18 mouse cellular contexts compared by ENCODE assay signal in genomic region chrX:159709296-159709695, GRCm38 (mm10).
DNase-seq lines count a peak whose midpoint lies in the region; ATAC-seq lines count a peak whose summit lies in the region.
"Had no signal": no experiment of that assay in that cellular context is flagged by ENCODE, and none has a peak within 500 bp of the region (broad histone marks: within the 10 kb centered on the region; RNA-seq: fewer than 3 reads in every experiment).

No protein-coding gene starts in this region.

- H3K4me1 ChIP-seq in embryonic facial prominence, embryonic 13.5 days, result peaks cover 9% of the 10 kb centered on the region
- H3K4me1 ChIP-seq in embryonic facial prominence, embryonic 10.5 days, result peaks cover 17% of the 10 kb centered on the region
- 0 out of 2 replicates have a peak, but pooled peaks cover 10% of the 10 kb centered on the region for H3K4me1 ChIP-seq in kidney, embryonic 16.5 days (ENCODE audit: insufficient read depth, low read length)
- 0 out of 2 replicates have a peak, but pooled peaks cover 6% of the 10 kb centered on the region for H3K4me1 ChIP-seq in kidney, embryonic 14.5 days (ENCODE audit: control insufficient read depth, insufficient read depth, low read length)
- H3K4me1 ChIP-seq: neural tube, embryonic 12.5 days had no signal

- DNase-seq in embryonic facial prominence, embryonic 10.5 days (ENCODE audit: low spot score), result no peak
- peak; percentile 65 for DNase-seq in A20 (ENCODE audit: low read depth, low spot score)
- DNase-seq in induced T-regulatory cell, adult 2 months (ENCODE audit: low read depth), result peak; percentile 47
- DNase-seq in right cerebral cortex, adult 2 months (ENCODE audit: low spot score in 2 of 2), result no peak
- DNase-seq in right cerebral cortex, postnatal 36 days (ENCODE audit: low spot score in 2 of 2), result no peak
- DNase-seq: adrenal gland, postnatal 10 days; cerebellum, adult 18-20 months; cerebellum, postnatal 36 days; gastrocnemius, postnatal 10 days; heart, adult 18-20 months; kidney, postnatal 36 days; lung, postnatal 10 days had no signal

- H3K36me3 ChIP-seq in embryonic facial prominence, embryonic 13.5 days, result no peaks in the 10 kb centered on the region
- no peaks in the 10 kb centered on the region for H3K36me3 ChIP-seq in embryonic facial prominence, embryonic 10.5 days (replicated peaks)
- H3K36me3 ChIP-seq in kidney, embryonic 16.5 days (ENCODE audit: insufficient read depth, low read length), result no peaks in the 10 kb centered on the region
- no peaks in the 10 kb centered on the region for H3K36me3 ChIP-seq in kidney, embryonic 14.5 days (ENCODE audit: control insufficient read depth, insufficient read depth, low read length)
- H3K36me3 ChIP-seq: forebrain, embryonic 10.5 days; neural tube, embryonic 12.5 days had no signal

- peak overlapping the region; percentile 66; the same call in 1 of the 2 replicates for H3K27ac ChIP-seq in embryonic facial prominence, embryonic 13.5 days
- no peak overlapping the region for H3K27ac ChIP-seq in embryonic facial prominence, embryonic 10.5 days (replicated peaks)
- H3K27ac ChIP-seq in kidney, embryonic 16.5 days (ENCODE audit: low read length), result 0 out of 2 replicates have a peak overlapping the region, but pooled peaks have one; percentile 76
- H3K27ac ChIP-seq in kidney, embryonic 14.5 days (ENCODE audit: low read depth, low read length), result no peak overlapping the region
- H3K27ac ChIP-seq: neural tube, embryonic 12.5 days had no signal

- peak overlapping the region; percentile 37 for H3K4me2 ChIP-seq in embryonic facial prominence, embryonic 13.5 days
- H3K4me2 ChIP-seq in kidney, embryonic 16.5 days (replicated peaks; ENCODE audit: low read depth, low read length), result peak overlapping the region; percentile 27
- H3K4me2 ChIP-seq in kidney, embryonic 14.5 days (replicated peaks; ENCODE audit: low read depth, low read length), result no peak overlapping the region; the same call in 1 of the 2 replicates

- ATAC-seq in embryonic facial prominence, embryonic 13.5 days (ENCODE audit: insufficient number of reproducible peaks, insufficient read depth, low FRiP score, low TSS enrichment, low read depth), result no peak
- no peak for ATAC-seq in kidney, embryonic 16.5 days (ENCODE audit: low FRiP score, low TSS enrichment)
- no peak for ATAC-seq in kidney, embryonic 14.5 days (ENCODE audit: low FRiP score, low TSS enrichment)

- no peak overlapping the region for H3K9ac ChIP-seq in embryonic facial prominence, embryonic 13.5 days
- H3K9ac ChIP-seq in kidney, embryonic 16.5 days (replicated peaks; ENCODE audit: low read length), result no peak overlapping the region
- no peak overlapping the region; the same call in 1 of the 2 replicates for H3K9ac ChIP-seq in kidney, embryonic 14.5 days (ENCODE audit: low read depth, low read length)
- H3K9ac ChIP-seq: neural tube, embryonic 12.5 days had no signal

- H3K4me3 ChIP-seq in embryonic facial prominence, embryonic 13.5 days, result no peak overlapping the region
- H3K4me3 ChIP-seq in embryonic facial prominence, embryonic 10.5 days, result no peak overlapping the region
- H3K4me3 ChIP-seq in kidney, embryonic 16.5 days (ENCODE audit: low read length), result no peak overlapping the region
- no peak overlapping the region for H3K4me3 ChIP-seq in kidney, embryonic 14.5 days (ENCODE audit: low read length)
- H3K4me3 ChIP-seq: forebrain, embryonic 10.5 days; megakaryocyte, embryonic 14.5 days; neural tube, embryonic 12.5 days had no signal

- peaks cover 45% of the 10 kb centered on the region for H3K27me3 ChIP-seq in embryonic facial prominence, embryonic 13.5 days
- peaks cover 97% of the 10 kb centered on the region for H3K27me3 ChIP-seq in embryonic facial prominence, embryonic 10.5 days (replicated peaks; ENCODE audit: low read depth, poor library complexity, severe bottlenecking)
- peaks cover 14% of the 10 kb centered on the region; the same call in 1 of the 2 replicates for H3K27me3 ChIP-seq in kidney, embryonic 16.5 days (ENCODE audit: insufficient read depth, low read length)
- H3K27me3 ChIP-seq in kidney, embryonic 14.5 days (ENCODE audit: control insufficient read depth, insufficient read depth, low read length), result no peaks in the 10 kb centered on the region
- H3K27me3 ChIP-seq: neural tube, embryonic 12.5 days had no signal

- WGBS in embryonic facial prominence, embryonic 13.5 days, result 78% methylated on average over 6 of the region's 6 CpGs
- WGBS in embryonic facial prominence, embryonic 10.5 days, result 88% methylated on average over 6 of the region's 6 CpGs
- 92% methylated on average over 6 of the region's 6 CpGs for WGBS in kidney, embryonic 16.5 days
- 95% methylated on average over 6 of the region's 6 CpGs for WGBS in kidney, embryonic 14.5 days

- no peaks in the 10 kb centered on the region for H3K9me3 ChIP-seq in embryonic facial prominence, embryonic 13.5 days
- H3K9me3 ChIP-seq in embryonic facial prominence, embryonic 10.5 days, result no peaks in the 10 kb centered on the region
- H3K9me3 ChIP-seq in kidney, embryonic 16.5 days (ENCODE audit: low read length), result no peaks in the 10 kb centered on the region
- no peaks in the 10 kb centered on the region for H3K9me3 ChIP-seq in kidney, embryonic 14.5 days (ENCODE audit: control insufficient read depth, low read length)
- H3K9me3 ChIP-seq: forebrain, embryonic 10.5 days; megakaryocyte, embryonic 14.5 days; neural tube, embryonic 12.5 days had no signal

Comparison
In these comparisons a context has a peak if more than half of its experiments do, and no peak if none do; other contexts are left out.
1. H3K27ac ChIP-seq: peak in embryonic facial prominence, embryonic 13.5 days (single experiment) and kidney, embryonic 16.5 days (single experiment); none in embryonic facial prominence, embryonic 10.5 days (single experiment) and kidney, embryonic 14.5 days (single experiment).
2. DNase-seq: peak in A20 (single experiment) and induced T-regulatory cell, adult 2 months (single experiment); none in embryonic facial prominence, embryonic 10.5 days (single experiment), right cerebral cortex, adult 2 months (0 of 2) and right cerebral cortex, postnatal 36 days (0 of 2).